Mouse (Mus musculus): ENCODE measurements around the gene Nrip1. TPM values are rescaled to one million over a fixed set of nuclear protein-coding genes. Genes with fewer than 3 reads are reported as not detected.

The Nrip1 gene
- polyA plus RNA-seq, 1 experiment, result 15.3 TPM

DNA sequence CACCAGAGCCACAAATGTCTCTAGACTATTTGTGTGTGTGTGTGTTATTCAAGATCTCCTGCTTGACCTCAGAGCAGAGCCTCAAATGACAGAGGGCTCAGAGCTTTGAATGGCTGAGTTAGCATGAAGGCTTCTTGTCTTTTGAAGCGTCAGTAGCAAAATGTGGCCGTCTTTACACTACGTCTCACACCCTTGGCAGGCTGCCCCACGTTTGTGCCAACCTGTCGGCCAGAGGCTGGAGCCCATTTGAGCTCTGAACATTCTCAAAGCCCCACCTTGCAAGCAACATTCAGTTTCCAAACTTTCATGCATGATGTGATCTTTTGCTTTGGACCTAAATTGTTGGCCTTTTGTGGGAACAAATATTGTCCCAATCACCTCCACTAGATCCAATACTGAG, 40.9 kb upstream of the Nrip1 start:
- no peak overlapping the region for H3K27ac ChIP-seq (ENCODE audit: insufficient read depth, low read length)
- no peaks in the 10 kb centered on the region for H3K4me1 ChIP-seq (ENCODE audit: control insufficient read depth, insufficient read depth, low read length)
- H3K9ac ChIP-seq (ENCODE audit: low read depth, poor library complexity, severe bottlenecking), result no peak overlapping the region
- no peaks in the 10 kb centered on the region for H3K27me3 ChIP-seq (ENCODE audit: control insufficient read depth, insufficient read depth, low read length, poor library complexity, severe bottlenecking)
- H3K4me3 ChIP-seq (ENCODE audit: low read depth, low read length), result no peak overlapping the region
- no peak for TF ChIP-seq CTCF (IDR thresholded peaks at IDR 0.05; ENCODE audit: low read depth, low read length)
- TF ChIP-seq POLR2A (IDR thresholded peaks at IDR 0.05; ENCODE audit: insufficient read depth, low read length), result no peak
- TF ChIP-seq EP300 (IDR thresholded peaks at IDR 0.05; ENCODE audit: insufficient read depth, low read depth, low read length), result no peak
- H3K9me3 ChIP-seq (replicated peaks; ENCODE audit: control insufficient read depth, insufficient read depth, low read length, poor library complexity, severe bottlenecking), result no peaks in the 10 kb centered on the region
- no peaks in the 10 kb centered on the region for H3K36me3 ChIP-seq (ENCODE audit: control insufficient read depth, insufficient read depth, low read length, poor library complexity, severe bottlenecking)

DNA sequence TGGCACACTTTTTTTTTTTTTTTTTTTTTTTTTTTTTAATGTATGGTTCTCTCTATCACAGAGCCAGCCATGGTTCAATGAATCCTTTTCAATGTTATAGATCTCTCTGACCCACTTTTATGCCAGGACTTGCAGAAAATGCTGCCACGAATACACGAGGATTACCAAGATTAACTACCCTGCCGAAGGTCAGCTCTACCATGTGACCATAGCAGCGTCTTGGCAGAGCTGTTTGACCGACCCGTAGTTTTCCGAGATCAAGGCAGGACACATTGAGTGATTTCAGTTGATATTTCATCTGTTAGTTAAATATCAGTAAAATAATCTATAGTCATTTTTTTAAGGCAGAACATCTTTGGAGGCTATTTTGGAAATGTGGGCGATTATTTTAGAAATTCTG, 40.0 kb upstream of the Nrip1 start:
- Histone ChIP-seq H3K27me3 (ENCODE audit: control insufficient read depth, insufficient read depth, low read length, poor library complexity, severe bottlenecking) (no peaks in the 10 kb centered on the region), H3K4me1 (ENCODE audit: control insufficient read depth, insufficient read depth, low read length) (no peaks in the 10 kb centered on the region), H3K36me3 (ENCODE audit: control insufficient read depth, insufficient read depth, low read length, poor library complexity, severe bottlenecking) (no peaks in the 10 kb centered on the region), H3K9ac (ENCODE audit: low read depth, poor library complexity, severe bottlenecking) (no peak overlapping the region), H3K9me3 (replicated peaks; ENCODE audit: control insufficient read depth, insufficient read depth, low read length, poor library complexity, severe bottlenecking) (no peaks in the 10 kb centered on the region), H3K27ac (ENCODE audit: insufficient read depth, low read length) (no peak overlapping the region), H3K4me3 (ENCODE audit: low read depth, low read length) (no peak overlapping the region)
- TF ChIP-seq CTCF (IDR thresholded peaks at IDR 0.05; ENCODE audit: low read depth, low read length) (no peak), POLR2A (IDR thresholded peaks at IDR 0.05; ENCODE audit: insufficient read depth, low read length) (no peak), EP300 (IDR thresholded peaks at IDR 0.05; ENCODE audit: insufficient read depth, low read depth, low read length) (no peak)

DNA sequence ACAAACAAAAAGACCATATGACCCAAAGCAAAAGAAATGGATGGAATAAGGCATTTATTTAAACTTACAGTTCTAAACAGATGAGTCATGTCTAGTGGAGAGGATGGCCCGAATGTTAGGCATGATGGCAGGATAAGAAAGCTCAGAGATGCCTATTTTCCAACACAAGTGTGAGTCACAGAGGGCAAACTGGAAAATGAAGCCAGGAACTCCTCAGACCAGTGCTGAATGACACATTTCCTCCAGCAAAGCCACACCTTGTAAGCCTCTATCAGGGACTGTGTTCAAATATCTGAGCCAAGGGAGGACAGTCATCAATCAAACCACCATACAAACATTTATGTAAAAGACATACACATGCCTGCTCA, 35.7 kb upstream of the Nrip1 start:
- Histone ChIP-seq H3K36me3 (ENCODE audit: control insufficient read depth, insufficient read depth, low read length, poor library complexity, severe bottlenecking) (no peaks in the 10 kb centered on the region), H3K9ac (ENCODE audit: low read depth, poor library complexity, severe bottlenecking) (no peak overlapping the region), H3K4me1 (ENCODE audit: control insufficient read depth, insufficient read depth, low read length) (no peaks in the 10 kb centered on the region), H3K9me3 (replicated peaks; ENCODE audit: control insufficient read depth, insufficient read depth, low read length, poor library complexity, severe bottlenecking) (no peaks in the 10 kb centered on the region), H3K4me3 (ENCODE audit: low read depth, low read length) (no peak overlapping the region), H3K27ac (ENCODE audit: insufficient read depth, low read length) (no peak overlapping the region), H3K27me3 (ENCODE audit: control insufficient read depth, insufficient read depth, low read length, poor library complexity, severe bottlenecking) (no peaks in the 10 kb centered on the region)
- TF ChIP-seq POLR2A (IDR thresholded peaks at IDR 0.05; ENCODE audit: insufficient read depth, low read length) (no peak), EP300 (IDR thresholded peaks at IDR 0.05; ENCODE audit: insufficient read depth, low read depth, low read length) (no peak), CTCF (IDR thresholded peaks at IDR 0.05; ENCODE audit: low read depth, low read length) (no peak)

DNA sequence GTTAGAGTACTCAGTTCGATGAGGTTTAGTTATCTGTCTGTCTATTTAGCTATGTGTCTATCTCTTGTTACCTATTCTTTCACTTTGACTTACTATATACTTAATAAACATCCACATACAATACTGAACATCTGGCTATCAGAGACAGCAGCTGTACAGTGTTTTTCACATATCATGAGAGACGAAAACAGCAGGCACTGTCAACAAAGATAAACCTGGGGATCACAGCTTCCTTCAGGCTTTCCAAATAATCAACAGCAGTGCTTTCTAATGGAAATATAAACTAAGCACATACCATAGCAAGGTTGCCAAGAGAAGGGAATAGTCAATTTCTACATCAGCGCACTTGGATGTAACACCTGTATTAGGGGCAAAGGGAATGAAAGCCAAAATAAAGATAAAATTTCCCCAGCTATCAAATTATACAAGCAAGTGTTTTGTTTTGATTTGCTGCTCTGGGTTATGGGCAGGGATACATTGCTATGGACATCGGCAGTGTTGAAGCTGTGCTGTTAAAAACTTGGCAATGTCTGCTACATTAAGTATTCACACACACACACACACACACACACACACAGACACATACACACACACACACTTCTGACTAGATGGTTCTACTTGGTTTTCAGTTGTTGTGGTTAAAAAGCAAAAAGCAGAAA, 35.2 kb upstream of the Nrip1 start:
- H3K27ac ChIP-seq (ENCODE audit: insufficient read depth, low read length), result no peak overlapping the region
- no peak overlapping the region for H3K4me3 ChIP-seq (ENCODE audit: low read depth, low read length)
- TF ChIP-seq POLR2A (IDR thresholded peaks at IDR 0.05; ENCODE audit: insufficient read depth, low read length), result no peak
- TF ChIP-seq CTCF (IDR thresholded peaks at IDR 0.05; ENCODE audit: low read depth, low read length), result no peak
- TF ChIP-seq EP300 (IDR thresholded peaks at IDR 0.05; ENCODE audit: insufficient read depth, low read depth, low read length), result no peak
- H3K4me1 ChIP-seq (ENCODE audit: control insufficient read depth, insufficient read depth, low read length), result no peaks in the 10 kb centered on the region
- H3K36me3 ChIP-seq (ENCODE audit: control insufficient read depth, insufficient read depth, low read length, poor library complexity, severe bottlenecking), result no peaks in the 10 kb centered on the region
- H3K9me3 ChIP-seq (replicated peaks; ENCODE audit: control insufficient read depth, insufficient read depth, low read length, poor library complexity, severe bottlenecking), result no peaks in the 10 kb centered on the region
- no peak overlapping the region for H3K9ac ChIP-seq (ENCODE audit: low read depth, poor library complexity, severe bottlenecking)
- no peaks in the 10 kb centered on the region for H3K27me3 ChIP-seq (ENCODE audit: control insufficient read depth, insufficient read depth, low read length, poor library complexity, severe bottlenecking)

DNA sequence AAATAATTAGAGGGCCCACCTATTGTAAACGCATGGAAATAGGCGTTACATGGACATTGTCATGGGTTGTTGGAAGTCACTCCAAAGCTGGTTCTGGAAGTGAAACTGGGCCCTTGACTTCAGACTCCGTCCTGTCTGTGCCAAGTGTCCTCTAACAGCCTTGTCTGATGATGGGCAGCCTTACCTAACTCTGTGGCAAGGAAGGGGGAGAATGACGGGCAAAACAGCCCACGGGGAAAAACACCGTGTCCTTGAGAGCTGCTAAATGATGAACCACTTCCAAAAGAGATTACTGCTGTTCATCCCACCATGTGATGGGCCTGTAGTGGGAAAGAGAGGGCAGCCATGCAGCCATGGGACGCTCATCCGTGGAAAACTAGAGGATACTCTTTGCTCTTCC, 34.6 kb upstream of the Nrip1 start:
- Histone ChIP-seq H3K27ac (ENCODE audit: insufficient read depth, low read length) (no peak overlapping the region), H3K27me3 (ENCODE audit: control insufficient read depth, insufficient read depth, low read length, poor library complexity, severe bottlenecking) (no peaks in the 10 kb centered on the region), H3K4me3 (ENCODE audit: low read depth, low read length) (no peak overlapping the region), H3K9me3 (replicated peaks; ENCODE audit: control insufficient read depth, insufficient read depth, low read length, poor library complexity, severe bottlenecking) (no peaks in the 10 kb centered on the region), H3K36me3 (ENCODE audit: control insufficient read depth, insufficient read depth, low read length, poor library complexity, severe bottlenecking) (no peaks in the 10 kb centered on the region), H3K4me1 (ENCODE audit: control insufficient read depth, insufficient read depth, low read length) (no peaks in the 10 kb centered on the region), H3K9ac (ENCODE audit: low read depth, poor library complexity, severe bottlenecking) (no peak overlapping the region)
- TF ChIP-seq EP300 (IDR thresholded peaks at IDR 0.05; ENCODE audit: insufficient read depth, low read depth, low read length), result no peak
- TF ChIP-seq CTCF (IDR thresholded peaks at IDR 0.05; ENCODE audit: low read depth, low read length), result no peak
- no peak for TF ChIP-seq POLR2A (IDR thresholded peaks at IDR 0.05; ENCODE audit: insufficient read depth, low read length)

DNA sequence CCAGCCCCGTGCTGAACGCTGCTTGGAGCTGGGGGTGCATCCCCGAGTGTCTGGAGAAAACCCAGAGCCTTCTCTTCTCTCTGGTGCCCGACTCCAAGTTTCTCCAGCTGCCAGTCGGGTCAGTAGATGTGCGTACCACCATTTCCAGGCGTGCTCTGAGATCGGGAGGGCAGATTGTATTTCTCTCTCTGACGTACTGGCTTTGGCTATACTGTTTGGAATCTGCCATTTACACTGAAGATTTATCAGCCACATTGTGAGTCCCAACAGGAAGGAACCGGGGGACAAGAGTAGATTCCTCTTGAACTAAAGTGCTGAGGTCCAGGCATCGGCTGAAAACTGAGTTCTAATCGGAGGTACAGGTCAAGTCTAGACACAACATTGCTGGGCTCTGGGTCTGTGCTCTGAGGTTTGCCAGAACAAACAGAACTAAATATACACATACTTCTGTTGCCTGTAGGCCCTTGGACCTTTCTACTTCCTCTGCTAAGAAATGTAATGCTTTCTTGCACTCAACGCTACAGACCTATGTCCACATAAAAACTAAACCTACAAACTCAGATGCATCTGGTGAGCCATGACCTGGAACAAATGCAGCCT, 33.8 kb upstream of the Nrip1 start:
- H3K4me3 ChIP-seq (ENCODE audit: low read depth, low read length), result no peak overlapping the region
- no peak for TF ChIP-seq EP300 (IDR thresholded peaks at IDR 0.05; ENCODE audit: insufficient read depth, low read depth, low read length)
- no peak for TF ChIP-seq CTCF (IDR thresholded peaks at IDR 0.05; ENCODE audit: low read depth, low read length)
- no peak for TF ChIP-seq POLR2A (IDR thresholded peaks at IDR 0.05; ENCODE audit: insufficient read depth, low read length)

More for the DNA sequence above, 33.8 kb upstream of the Nrip1 start:
- Histone ChIP-seq H3K36me3 (ENCODE audit: control insufficient read depth, insufficient read depth, low read length, poor library complexity, severe bottlenecking) (no peaks in the 10 kb centered on the region), H3K27me3 (ENCODE audit: control insufficient read depth, insufficient read depth, low read length, poor library complexity, severe bottlenecking) (no peaks in the 10 kb centered on the region), H3K9me3 (replicated peaks; ENCODE audit: control insufficient read depth, insufficient read depth, low read length, poor library complexity, severe bottlenecking) (no peaks in the 10 kb centered on the region), H3K4me1 (ENCODE audit: control insufficient read depth, insufficient read depth, low read length) (no peaks in the 10 kb centered on the region), H3K9ac (ENCODE audit: low read depth, poor library complexity, severe bottlenecking) (no peak overlapping the region), H3K27ac (ENCODE audit: insufficient read depth, low read length) (no peak overlapping the region)
